In genomic region chr2:163702921-163703320, GRCm38 (mm10) we compare ENCODE assay signal across 14 mouse cellular contexts. TPM values are rescaled to one million over a fixed set of nuclear protein-coding genes. Genes with fewer than 3 reads are reported as not detected.
A peak's percentile ranks its signal among the peaks of the same experiment; 100 is the strongest.
DNase-seq lines count a peak whose midpoint lies in the region; ATAC-seq and TF ChIP-seq lines count a peak whose summit lies in the region.
"Had no signal": no experiment of that assay in that cellular context is flagged by ENCODE, and none has a peak within 500 bp of the region (broad histone marks: within the 10 kb centered on the region; RNA-seq: fewer than 3 reads in every experiment).

No protein-coding gene starts in this region.

- no peak; the same call in 1 of the 2 replicates for TF ChIP-seq RAD21 in CH12.LX (IDR thresholded peaks at IDR 0.05; ENCODE audit: low read depth, low read length)

- H3K79me2 ChIP-seq in CH12.LX (replicated peaks; ENCODE audit: control insufficient read depth, extremely low read depth, insufficient read depth, poor library complexity, severe bottlenecking) = peaks cover 96% of the 10 kb centered on the region

- no peak for TF ChIP-seq POLR2A in CH12.LX (IDR thresholded peaks at IDR 0.05; ENCODE audit: low read depth, low read length)

- no peaks in the 10 kb centered on the region for H3K9me3 ChIP-seq in CH12.LX (replicated peaks; ENCODE audit: low read length)
- H3K9me3 ChIP-seq in liver, embryonic 16.5 days (replicated peaks; ENCODE audit: control insufficient read depth, low read length) = no peaks in the 10 kb centered on the region
- H3K9me3 ChIP-seq: forebrain, embryonic 10.5 days; midbrain, embryonic 12.5 days had no signal

- peaks cover 31 to 96% of the 10 kb centered on the region in 2 experiments for H3K4me1 ChIP-seq in CH12.LX (ENCODE audit: control insufficient read depth in 1 of 2, insufficient read depth in 2 of 2)
- H3K4me1 ChIP-seq in liver, embryonic 16.5 days (ENCODE audit: control insufficient read depth, low read depth, low read length) = peaks cover 34% of the 10 kb centered on the region

- peak overlapping the region; percentile 78 for H3K9ac ChIP-seq in CH12.LX (ENCODE audit: insufficient read depth, low read depth)
- H3K9ac ChIP-seq in liver, embryonic 16.5 days (ENCODE audit: low read depth, low read length) = no peak overlapping the region
- H3K9ac ChIP-seq: midbrain, embryonic 12.5 days had no signal

- TF ChIP-seq CTCF in gastrocnemius, adult 2 months (IDR thresholded peaks at IDR 0.05) = no peak
- no peak for TF ChIP-seq CTCF in layer of hippocampus, adult 2 months (conservative IDR thresholded peaks at IDR 0.05)
- TF ChIP-seq CTCF in CH12.LX (conservative IDR thresholded peaks at IDR 0.05 in 1 of 2, IDR thresholded peaks at IDR 0.05 in 1 of 2; ENCODE audit: low read depth in 2 of 2, low read length in 2 of 2) = no peak

- WGBS in liver, embryonic 16.5 days (ENCODE audit: insufficient replicate concordance) = 47% methylated on average over 5 of the region's 5 CpGs

- H3K36me3 ChIP-seq in CH12.LX (replicated peaks in 1 of 2; ENCODE audit: control insufficient read depth in 1 of 2, insufficient read depth in 1 of 2, low read length in 1 of 2) = peaks cover 24 to 56% of the 10 kb centered on the region in 2 experiments
- H3K36me3 ChIP-seq in liver, embryonic 16.5 days (ENCODE audit: control insufficient read depth, insufficient read depth) = peaks cover 5% of the 10 kb centered on the region; the same call in 1 of the 2 replicates

- TF ChIP-seq EP300 in CH12.LX (IDR thresholded peaks at IDR 0.05; ENCODE audit: low read length) = no peak

- peak overlapping the region; percentile 24 for H3K4me2 ChIP-seq in CH12.LX (ENCODE audit: insufficient read depth, low read depth, poor library complexity, severe bottlenecking)
- H3K4me2 ChIP-seq in liver, embryonic 16.5 days (ENCODE audit: low read depth, low read length) = no peak overlapping the region
- H3K4me2 ChIP-seq: midbrain, embryonic 12.5 days had no signal

- no peak for ATAC-seq in liver, embryonic 16.5 days (ENCODE audit: low read depth)
- ATAC-seq in CD4-positive, CD25-positive, alpha-beta regulatory T cell, adult 4 months = no peak

- H3K27ac ChIP-seq in gastrocnemius, adult 2 months = peak overlapping the region; percentile 65
- peak overlapping the region; percentile 80 for H3K27ac ChIP-seq in layer of hippocampus, adult 2 months
- H3K27ac ChIP-seq in CH12.LX (ENCODE audit: insufficient read depth, low read depth) = peak overlapping the region; percentile 97
- H3K27ac ChIP-seq in liver, embryonic 16.5 days (ENCODE audit: low read length) = peak overlapping the region; percentile 35; the same call in 1 of the 2 replicates
- H3K27ac ChIP-seq: forebrain, embryonic 10.5 days; midbrain, embryonic 12.5 days had no signal

- H3K4me3 ChIP-seq in gastrocnemius, adult 2 months = no peak overlapping the region
- no peak overlapping the region for H3K4me3 ChIP-seq in layer of hippocampus, adult 2 months
- H3K4me3 ChIP-seq in CH12.LX (replicated peaks in 1 of 3; ENCODE audit: low read depth in 2 of 3, low read length in 2 of 3, poor library complexity in 1 of 3) = no peak overlapping the region
- no peak overlapping the region for H3K4me3 ChIP-seq in liver, embryonic 16.5 days (ENCODE audit: low read depth, low read length)
- H3K4me3 ChIP-seq: forebrain, embryonic 10.5 days; midbrain, embryonic 12.5 days had no signal

- intact Hi-C loops in gastrocnemius, adult 2 months (cut with DNase I) = no loop called here

- dilution Hi-C loops in CH12.LX (cut with MboI; ENCODE audit: extremely low pct_ligation_motif_present, extremely low pct_unique_long_range_greater_than_20kb, low sequenced_read_pairs) = no loop called here

- in situ Hi-C loops in CH12.LX (cut with MboI; ENCODE audit: low pct_ligation_motif_present, low pct_unique_long_range_greater_than_20kb, low sequenced_read_pairs) = no loop called here

- no peak for DNase-seq in gastrocnemius, adult 2 months
- no peak for DNase-seq in gastrocnemius, postnatal 25 days
- DNase-seq in layer of hippocampus, adult 2 months (ENCODE audit: low spot score in 2 of 2) = no peak
- DNase-seq in layer of hippocampus, postnatal 25 days (ENCODE audit: extremely low spot score in 1 of 2, low spot score in 1 of 2) = no peak
- DNase-seq in CH12.LX (ENCODE audit: extremely low read depth) = no peak
- no peak for DNase-seq in thymus, postnatal 0 days (ENCODE audit: low spot score)
- DNase-seq: gastrocnemius, postnatal 10 days; kidney, adult 8-10 months; layer of hippocampus, adult 9-11 months; lung, adult 2 months had no signal

- H3K27me3 ChIP-seq in CH12.LX (replicated peaks) = no peaks in the 10 kb centered on the region
- no peaks in the 10 kb centered on the region for H3K27me3 ChIP-seq in liver, embryonic 16.5 days (ENCODE audit: control insufficient read depth, insufficient read depth, low read depth, low read length)
- H3K27me3 ChIP-seq: midbrain, embryonic 12.5 days had no signal

TF ChIP-seq in CH12.LX, 34 proteins besides CTCF, POLR2A, EP300 and RAD21:
- TF ChIP-seq CHD2 (IDR thresholded peaks at IDR 0.05; ENCODE audit: low read length) (no peak), JUN (IDR thresholded peaks at IDR 0.05; ENCODE audit: insufficient read depth, low read depth, low read length) (no peak)

RNA-seq across cellular contexts. Expression of gene Pkig, which starts 44.7 kb away (rescaled TPM):
- total RNA-seq in gastrocnemius, adult 2 months (2021) = 100 to 1,000 TPM in 1 of 2 experiments, 10 to 100 TPM in 1; 93.9 to 125 TPM
- 10 to 100 TPM; 72.1 to 93.5 TPM for total RNA-seq in gastrocnemius, postnatal 25 days (2021)
- total RNA-seq in layer of hippocampus, adult 2 months (2021) = 10 to 100 TPM; 93.7 to 93.9 TPM
- 10 to 100 TPM; 86.5 to 94.6 TPM for total RNA-seq in layer of hippocampus, postnatal 25 days (2021)
- total RNA-seq in CH12.LX (2012; rRNA removed) (225 and 253 TPM in 2 replicates), CH12.LX (2014; rRNA removed) (227 and 228 TPM in 2 replicates)
- polyA plus RNA-seq in CH12.LX (2012; ENCODE audit: insufficient read length, low read depth) = 364 and 473 TPM in 2 replicates
- 83.1 and 86.6 TPM in 2 replicates for polyA plus RNA-seq in liver, embryonic 16.5 days (2015; fragmentation: Nextera tagmentation; extraction: Ambion mirVana)
- 1 to 10 TPM; 1.5 to 9.0 TPM for polyA plus RNA-seq in CD4-positive, CD25-positive, alpha-beta regulatory T cell, adult 4 months (2017; shearing (Covaris generic))
- 63.5 and 66.1 TPM in 2 replicates for polyA plus RNA-seq in thymus, postnatal 0 days (2015; fragmentation: Nextera tagmentation; extraction: Ambion mirVana)

RNA-seq across cellular contexts. Expression of gene Ada, which starts 47.1 kb away (rescaled TPM):
- total RNA-seq in gastrocnemius, adult 2 months (2021) = under 1 TPM; 0.38 to 0.39 TPM
- 1 to 10 TPM in 1 of 2 experiments, under 1 TPM in 1; 0.20 to 1.0 TPM for total RNA-seq in gastrocnemius, postnatal 25 days (2021)
- 1 to 10 TPM; 1.1 to 1.9 TPM for total RNA-seq in layer of hippocampus, adult 2 months (2021)
- 1 to 10 TPM; 1.2 to 1.5 TPM for total RNA-seq in layer of hippocampus, postnatal 25 days (2021)
- total RNA-seq in CH12.LX (2012; rRNA removed) = 18.0 and 23.4 TPM in 2 replicates
- 21.8 and 24.0 TPM in 2 replicates for total RNA-seq in CH12.LX (2014; rRNA removed)
- polyA plus RNA-seq in CH12.LX (2012; ENCODE audit: insufficient read length, low read depth) = 19.9 and 21.1 TPM in 2 replicates
- 3.4 and 3.5 TPM in 2 replicates for polyA plus RNA-seq in liver, embryonic 16.5 days (2015; fragmentation: Nextera tagmentation; extraction: Ambion mirVana)
- 10 to 100 TPM in 1 of 2 experiments, 1 to 10 TPM in 1; 9.2 to 13.8 TPM for polyA plus RNA-seq in CD4-positive, CD25-positive, alpha-beta regulatory T cell, adult 4 months (2017; shearing (Covaris generic))
- polyA plus RNA-seq in thymus, postnatal 0 days (2015; fragmentation: Nextera tagmentation; extraction: Ambion mirVana) = 73.2 and 83.0 TPM in 2 replicates

RNA-seq across cellular contexts. Expression of gene Serinc3, which starts 58.0 kb away (rescaled TPM):
- total RNA-seq in gastrocnemius, adult 2 months (2021) = 100 to 1,000 TPM; 118 to 147 TPM
- 100 to 1,000 TPM in 1 of 2 experiments, 10 to 100 TPM in 1; 97.5 to 115 TPM for total RNA-seq in gastrocnemius, postnatal 25 days (2021)
- total RNA-seq in layer of hippocampus, adult 2 months (2021) = 100 to 1,000 TPM; 198 to 204 TPM
- total RNA-seq in layer of hippocampus, postnatal 25 days (2021) = 100 to 1,000 TPM; 191 to 207 TPM
- 345 and 358 TPM in 2 replicates for total RNA-seq in CH12.LX (2012; rRNA removed)
- 411 and 467 TPM in 2 replicates for total RNA-seq in CH12.LX (2014; rRNA removed)
- polyA plus RNA-seq in CH12.LX (2012; ENCODE audit: insufficient read length, low read depth) = 493 and 611 TPM in 2 replicates
- 138 and 149 TPM in 2 replicates for polyA plus RNA-seq in liver, embryonic 16.5 days (2015; fragmentation: Nextera tagmentation; extraction: Ambion mirVana)
- 100 to 1,000 TPM; 131 to 203 TPM for polyA plus RNA-seq in CD4-positive, CD25-positive, alpha-beta regulatory T cell, adult 4 months (2017; shearing (Covaris generic))
- 74.1 and 74.4 TPM in 2 replicates for polyA plus RNA-seq in thymus, postnatal 0 days (2015; fragmentation: Nextera tagmentation; extraction: Ambion mirVana)

Comparison
In these comparisons a context has a peak if more than half of its experiments do, and no peak if none do; other contexts are left out.
1. H3K27ac ChIP-seq: peak in every context shown above with its lines; median percentile 97 in CH12.LX; 80 in layer of hippocampus, adult 2 months; 65 in gastrocnemius, adult 2 months; 35 in liver, embryonic 16.5 days.
2. RNA of gene Ada, which starts 47.1 kb away (total RNA-seq): 18.0 to 24.0 TPM in CH12.LX; 1.1 to 1.9 TPM in layer of hippocampus, adult 2 months, 1.2 to 1.5 TPM in layer of hippocampus, postnatal 25 days, 0.20 to 1.0 TPM in gastrocnemius, postnatal 25 days and 0.38 to 0.39 TPM in gastrocnemius, adult 2 months; every median in the first group is over 4 times any median in the second.